Mouse (Mus musculus) spleen, postnatal 4 days (tissue): ENCODE measurements around the gene Oxgr1.

Source experiments
- DNase-seq, 2 experiments: peaks; one replicate each; pipeline ENCODE4 v3.0.0; 2022; ENCODE audit warnings: low spot score in 2 of 2

Oxgr1 gene

DNA sequence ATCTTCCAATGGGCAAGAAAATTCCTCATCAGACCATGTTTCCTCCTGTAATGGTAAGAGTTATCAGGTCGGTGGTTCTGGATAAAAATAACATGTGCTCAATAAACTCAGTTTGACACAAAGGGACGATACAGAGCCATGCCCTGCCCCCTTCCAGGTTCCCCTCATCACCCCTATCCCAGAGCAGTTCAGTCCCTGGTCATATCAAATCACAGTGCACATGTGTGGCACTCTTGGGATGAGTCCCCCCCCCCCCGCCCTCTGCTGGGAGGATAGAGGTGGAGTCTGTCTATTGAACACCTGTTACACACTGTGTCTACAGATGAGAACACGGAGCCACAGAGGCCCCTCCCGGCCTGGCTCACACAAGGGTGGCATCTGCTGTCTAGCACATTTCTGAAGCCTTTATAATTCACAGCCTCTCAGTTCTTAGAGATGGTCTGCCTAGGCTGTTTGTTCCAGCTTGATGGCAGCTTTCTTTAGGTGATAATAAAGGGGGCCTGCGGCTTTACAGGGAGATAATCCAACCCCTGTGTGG, 61.5 kb downstream of the Oxgr1 start:
- no peak for DNase-seq
